Mouse (Mus musculus): ENCODE results near the gene Krtap28-13. TPM values are rescaled to one million over a fixed set of nuclear protein-coding genes. Genes with fewer than 3 reads are reported as not detected.

Gene Krtap28-13
- polyA plus RNA-seq, 1 experiment from 2014 or later: not detected

- H3K27ac ChIP-seq (ENCODE audit: low read length): 0 out of 2 replicates have a peak within 1 kb of the TSS, but pooled peaks have one; percentile 17
- H3K36me3 ChIP-seq (ENCODE audit: control insufficient read depth, insufficient read depth, low read length): no peaks in the 10 kb centered on the region
- no peak within 1 kb of the TSS; the same call in 1 of the 2 replicates for H3K9ac ChIP-seq (replicated peaks; ENCODE audit: low read depth, low read length)
- H3K4me2 ChIP-seq (replicated peaks; ENCODE audit: low read depth, low read length): peak within 1 kb of the TSS; percentile 59
- H3K4me3 ChIP-seq (ENCODE audit: low read depth, low read length): peak within 1 kb of the TSS; percentile 48
- no peaks in the 10 kb centered on the region for H3K9me3 ChIP-seq (ENCODE audit: control insufficient read depth, low read depth, low read length)
- H3K4me1 ChIP-seq (ENCODE audit: control insufficient read depth, insufficient read depth, low read length): no peaks in the 10 kb centered on the region
- peak; percentile 86 for ATAC-seq (ENCODE audit: insufficient number of reproducible peaks, insufficient read depth, low FRiP score, low read depth)
- no peaks in the 10 kb centered on the region for H3K27me3 ChIP-seq (ENCODE audit: control insufficient read depth, insufficient read depth, low read length)
- under 1% methylated on average over 25 of the region's 25 CpGs for WGBS
Measured at GRCm38 (mm10) chr1:83038109-83038672, 22.5 kb upstream of the Krtap28-13 start, which contains the start of gene Slc19a3. Gene Slc19a3 (minus strand): TSS chr1:83038448.

- H3K4me3 ChIP-seq (ENCODE audit: low read depth, low read length): no peak overlapping the region
- no peaks in the 10 kb centered on the region for H3K9me3 ChIP-seq (ENCODE audit: control insufficient read depth, low read depth, low read length)
- WGBS: 62% methylated on average over 4 of the region's 4 CpGs
- ATAC-seq (ENCODE audit: insufficient number of reproducible peaks, insufficient read depth, low FRiP score, low read depth): no peak
- no peak overlapping the region for H3K27ac ChIP-seq (ENCODE audit: low read length)
- H3K9ac ChIP-seq (replicated peaks; ENCODE audit: low read depth, low read length): no peak overlapping the region
- H3K4me2 ChIP-seq (replicated peaks; ENCODE audit: low read depth, low read length): no peak overlapping the region
- H3K4me1 ChIP-seq (ENCODE audit: control insufficient read depth, insufficient read depth, low read length): no peaks in the 10 kb centered on the region
- H3K36me3 ChIP-seq (ENCODE audit: control insufficient read depth, insufficient read depth, low read length): no peaks in the 10 kb centered on the region
- H3K27me3 ChIP-seq (ENCODE audit: control insufficient read depth, insufficient read depth, low read length): no peaks in the 10 kb centered on the region
Measured at GRCm38 (mm10) chr1:83039080-83039479, 21.6 kb upstream of the Krtap28-13 start.

GRCm38 (mm10) chr1:83042380-83042779 is 18.4 kb upstream of the Krtap28-13 start, which contains the start of gene Krtap28-10:
Gene Krtap28-10 (minus strand): TSS chr1:83042480.
- no peak within 1 kb of the TSS for H3K4me2 ChIP-seq (replicated peaks; ENCODE audit: low read depth, low read length)
- WGBS: 89% methylated on average over 2 of the region's 2 CpGs
- no peaks in the 10 kb centered on the region for H3K4me1 ChIP-seq (ENCODE audit: control insufficient read depth, insufficient read depth, low read length)
- H3K27me3 ChIP-seq (ENCODE audit: control insufficient read depth, insufficient read depth, low read length): no peaks in the 10 kb centered on the region
- H3K36me3 ChIP-seq (ENCODE audit: control insufficient read depth, insufficient read depth, low read length): no peaks in the 10 kb centered on the region
- no peak for ATAC-seq (ENCODE audit: insufficient number of reproducible peaks, insufficient read depth, low FRiP score, low read depth)
- H3K9me3 ChIP-seq (ENCODE audit: control insufficient read depth, low read depth, low read length): no peaks in the 10 kb centered on the region
- no peak within 1 kb of the TSS for H3K4me3 ChIP-seq (ENCODE audit: low read depth, low read length)
- no peak within 1 kb of the TSS for H3K27ac ChIP-seq (ENCODE audit: low read length)
- no peak within 1 kb of the TSS for H3K9ac ChIP-seq (replicated peaks; ENCODE audit: low read depth, low read length)

GRCm38 (mm10) chr1:83044882-83045427 is 15.8 kb upstream of the Krtap28-13 start, which contains the start of gene Gm47969:
Gene Gm47969 (plus strand): TSS chr1:83044932.
- H3K27me3 ChIP-seq (ENCODE audit: control insufficient read depth, insufficient read depth, low read length): no peaks in the 10 kb centered on the region
- H3K9me3 ChIP-seq (ENCODE audit: control insufficient read depth, low read depth, low read length): no peaks in the 10 kb centered on the region
- H3K36me3 ChIP-seq (ENCODE audit: control insufficient read depth, insufficient read depth, low read length): no peaks in the 10 kb centered on the region
- H3K4me3 ChIP-seq (ENCODE audit: low read depth, low read length): no peak within 1 kb of the TSS
- H3K27ac ChIP-seq (ENCODE audit: low read length): no peak within 1 kb of the TSS
- H3K4me2 ChIP-seq (replicated peaks; ENCODE audit: low read depth, low read length): no peak within 1 kb of the TSS
- no peak within 1 kb of the TSS for H3K9ac ChIP-seq (replicated peaks; ENCODE audit: low read depth, low read length)
- WGBS: 84% methylated on average over 5 of the region's 5 CpGs
- H3K4me1 ChIP-seq (ENCODE audit: control insufficient read depth, insufficient read depth, low read length): no peaks in the 10 kb centered on the region
- ATAC-seq (ENCODE audit: insufficient number of reproducible peaks, insufficient read depth, low FRiP score, low read depth): no peak

- ATAC-seq (ENCODE audit: insufficient number of reproducible peaks, insufficient read depth, low FRiP score, low read depth): no peak
- no peak overlapping the region for H3K9ac ChIP-seq (replicated peaks; ENCODE audit: low read depth, low read length)
- H3K4me2 ChIP-seq (replicated peaks; ENCODE audit: low read depth, low read length): no peak overlapping the region
- H3K4me1 ChIP-seq (ENCODE audit: control insufficient read depth, insufficient read depth, low read length): no peaks in the 10 kb centered on the region
- no peak overlapping the region for H3K4me3 ChIP-seq (ENCODE audit: low read depth, low read length)
- H3K36me3 ChIP-seq (ENCODE audit: control insufficient read depth, insufficient read depth, low read length): no peaks in the 10 kb centered on the region
- H3K27ac ChIP-seq (ENCODE audit: low read length): no peak overlapping the region
- H3K9me3 ChIP-seq (ENCODE audit: control insufficient read depth, low read depth, low read length): no peaks in the 10 kb centered on the region
- H3K27me3 ChIP-seq (ENCODE audit: control insufficient read depth, insufficient read depth, low read length): no peaks in the 10 kb centered on the region
- 18% methylated on average over 1 of the region's 1 CpGs for WGBS
Measured at GRCm38 (mm10) chr1:83058481-83058880, 2.2 kb upstream of the Krtap28-13 start.

- no peak for ATAC-seq (ENCODE audit: insufficient number of reproducible peaks, insufficient read depth, low FRiP score, low read depth)
- Histone ChIP-seq H3K9ac (replicated peaks; ENCODE audit: low read depth, low read length) (no peak within 1 kb of the TSS), H3K36me3 (ENCODE audit: control insufficient read depth, insufficient read depth, low read length) (no peaks in the 10 kb centered on the region), H3K4me1 (ENCODE audit: control insufficient read depth, insufficient read depth, low read length) (no peaks in the 10 kb centered on the region), H3K27ac (ENCODE audit: low read length) (no peak within 1 kb of the TSS), H3K27me3 (ENCODE audit: control insufficient read depth, insufficient read depth, low read length) (no peaks in the 10 kb centered on the region), H3K4me2 (replicated peaks; ENCODE audit: low read depth, low read length) (no peak within 1 kb of the TSS), H3K4me3 (ENCODE audit: low read depth, low read length) (no peak within 1 kb of the TSS), H3K9me3 (ENCODE audit: control insufficient read depth, low read depth, low read length) (no peaks in the 10 kb centered on the region)
- WGBS: 86% methylated on average over 9 of the region's 9 CpGs
Measured at GRCm38 (mm10) chr1:83059278-83059677, 1.5 kb upstream of the Krtap28-13 start, which contains the start of gene A030005K14Rik. Gene A030005K14Rik (minus strand): TSS chr1:83059378.

- Histone ChIP-seq H3K4me3 (ENCODE audit: low read depth, low read length) (no peak overlapping the region), H3K36me3 (ENCODE audit: control insufficient read depth, insufficient read depth, low read length) (no peaks in the 10 kb centered on the region), H3K27ac (ENCODE audit: low read length) (no peak overlapping the region), H3K9ac (replicated peaks; ENCODE audit: low read depth, low read length) (no peak overlapping the region), H3K4me1 (ENCODE audit: control insufficient read depth, insufficient read depth, low read length) (no peaks in the 10 kb centered on the region), H3K9me3 (ENCODE audit: control insufficient read depth, low read depth, low read length) (no peaks in the 10 kb centered on the region), H3K4me2 (replicated peaks; ENCODE audit: low read depth, low read length) (no peak overlapping the region), H3K27me3 (ENCODE audit: control insufficient read depth, insufficient read depth, low read length) (no peaks in the 10 kb centered on the region)
- WGBS: 26% methylated on average over 3 of the region's 3 CpGs
- no peak for ATAC-seq (ENCODE audit: insufficient number of reproducible peaks, insufficient read depth, low FRiP score, low read depth)
Measured at GRCm38 (mm10) chr1:83064851-83065250, 4.1 kb downstream of the Krtap28-13 start.

GRCm38 (mm10) chr1:83066577-83066976 is 5.8 kb downstream of the Krtap28-13 start:
- H3K4me3 ChIP-seq (ENCODE audit: low read depth, low read length): no peak overlapping the region
- H3K4me2 ChIP-seq (replicated peaks; ENCODE audit: low read depth, low read length): no peak overlapping the region
- H3K4me1 ChIP-seq (ENCODE audit: control insufficient read depth, insufficient read depth, low read length): no peaks in the 10 kb centered on the region
- no peaks in the 10 kb centered on the region for H3K36me3 ChIP-seq (ENCODE audit: control insufficient read depth, insufficient read depth, low read length)
- 94% methylated on average over 4 of the region's 4 CpGs for WGBS
- H3K27ac ChIP-seq (ENCODE audit: low read length): no peak overlapping the region
- H3K9me3 ChIP-seq (ENCODE audit: control insufficient read depth, low read depth, low read length): no peaks in the 10 kb centered on the region
- H3K27me3 ChIP-seq (ENCODE audit: control insufficient read depth, insufficient read depth, low read length): no peaks in the 10 kb centered on the region
- no peak for ATAC-seq (ENCODE audit: insufficient number of reproducible peaks, insufficient read depth, low FRiP score, low read depth)
- no peak overlapping the region for H3K9ac ChIP-seq (replicated peaks; ENCODE audit: low read depth, low read length)

All from stomach, embryonic 14.5 days (tissue).